Mouse (Mus musculus): ENCODE results near the gene Map3k11. TPM values are rescaled to one million over a fixed set of nuclear protein-coding genes. Genes with fewer than 3 reads are reported as not detected.

Map3k11 gene
- polyA plus RNA-seq, 1 experiment from 2014 or later: 14.0 TPM

- Histone ChIP-seq H3K9me3 (ENCODE audit: control insufficient read depth, low read length) (no peaks in the 10 kb centered on the region), H3K4me3 (ENCODE audit: low read depth, low read length) (no peak overlapping the region), H3K4me2 (replicated peaks; ENCODE audit: low read depth) (no peak overlapping the region), H3K36me3 (ENCODE audit: control insufficient read depth, insufficient read depth, low read length) (peaks cover 42% of the 10 kb centered on the region), H3K4me1 (replicated peaks; ENCODE audit: control insufficient read depth, insufficient read depth) (no peaks in the 10 kb centered on the region), H3K27ac (replicated peaks) (no peak overlapping the region), H3K27me3 (ENCODE audit: control insufficient read depth, insufficient read depth, low read length) (no peaks in the 10 kb centered on the region), H3K9ac (ENCODE audit: low read length) (no peak overlapping the region)
- 88% methylated on average over 8 of the region's 8 CpGs for WGBS
- ATAC-seq (ENCODE audit: low FRiP score, low TSS enrichment): no peak
- TF ChIP-seq EP300 (optimal IDR thresholded peaks at IDR 0.05) (no peak), CTCF (IDR thresholded peaks at IDR 0.05; ENCODE audit: low read depth) (no peak)
- no peak for DNase-seq (ENCODE audit: low spot score)
These were observed 41.7 kb upstream of the Map3k11 start for GRCm38 (mm10) chr19:5646731-5647330.

GRCm38 (mm10) chr19:5647791-5648190 is 40.8 kb upstream of the Map3k11 start:
- peaks cover 34% of the 10 kb centered on the region for H3K36me3 ChIP-seq (ENCODE audit: control insufficient read depth, insufficient read depth, low read length)
- H3K27me3 ChIP-seq (ENCODE audit: control insufficient read depth, insufficient read depth, low read length): no peaks in the 10 kb centered on the region
- H3K4me1 ChIP-seq (replicated peaks; ENCODE audit: control insufficient read depth, insufficient read depth): no peaks in the 10 kb centered on the region
- ATAC-seq (ENCODE audit: low FRiP score, low TSS enrichment): no peak
- no peak overlapping the region for H3K4me3 ChIP-seq (ENCODE audit: low read depth, low read length)
- H3K27ac ChIP-seq (replicated peaks): peak overlapping the region; percentile 87
- WGBS: 91% methylated on average over 6 of the region's 6 CpGs
- no peaks in the 10 kb centered on the region for H3K9me3 ChIP-seq (ENCODE audit: control insufficient read depth, low read length)
- H3K4me2 ChIP-seq (replicated peaks; ENCODE audit: low read depth): no peak overlapping the region
- TF ChIP-seq CTCF (IDR thresholded peaks at IDR 0.05; ENCODE audit: low read depth) (no peak), EP300 (optimal IDR thresholded peaks at IDR 0.05) (no peak)
- H3K9ac ChIP-seq (ENCODE audit: low read length): no peak overlapping the region; the same call in 1 of the 2 replicates
- no peak for DNase-seq (ENCODE audit: low spot score)

GRCm38 (mm10) chr19:5648401-5649297 is 39.9 kb upstream of the Map3k11 start:
- no peak for TF ChIP-seq EP300 (optimal IDR thresholded peaks at IDR 0.05)
- peak; percentile 63 for TF ChIP-seq CTCF (IDR thresholded peaks at IDR 0.05; ENCODE audit: low read depth)
- Histone ChIP-seq H3K36me3 (ENCODE audit: control insufficient read depth, insufficient read depth, low read length) (peaks cover 32% of the 10 kb centered on the region), H3K4me2 (replicated peaks; ENCODE audit: low read depth) (peak overlapping the region; percentile 62), H3K27ac (replicated peaks) (peak overlapping the region; percentile 87), H3K9me3 (ENCODE audit: control insufficient read depth, low read length) (no peaks in the 10 kb centered on the region), H3K9ac (ENCODE audit: low read length) (peak overlapping the region; percentile 45), H3K4me1 (replicated peaks; ENCODE audit: control insufficient read depth, insufficient read depth) (no peaks in the 10 kb centered on the region), H3K4me3 (ENCODE audit: low read depth, low read length) (peak overlapping the region; percentile 22), H3K27me3 (ENCODE audit: control insufficient read depth, insufficient read depth, low read length) (no peaks in the 10 kb centered on the region)
- ATAC-seq (ENCODE audit: low FRiP score, low TSS enrichment): peak; percentile 89
- peak; percentile 86 for DNase-seq (ENCODE audit: low spot score)
- 6% methylated on average over 26 of the region's 26 CpGs for WGBS

- WGBS: 52% methylated on average over 6 of the region's 6 CpGs
- peak; percentile 4; the same call in 1 of the 2 replicates for ATAC-seq (ENCODE audit: low FRiP score, low TSS enrichment)
- H3K4me3 ChIP-seq (ENCODE audit: low read depth, low read length): peak overlapping the region; percentile 22
- peaks cover 32% of the 10 kb centered on the region for H3K36me3 ChIP-seq (ENCODE audit: control insufficient read depth, insufficient read depth, low read length)
- H3K4me1 ChIP-seq (replicated peaks; ENCODE audit: control insufficient read depth, insufficient read depth): no peaks in the 10 kb centered on the region
- H3K27ac ChIP-seq (replicated peaks): peak overlapping the region; percentile 87
- no peaks in the 10 kb centered on the region for H3K9me3 ChIP-seq (ENCODE audit: control insufficient read depth, low read length)
- TF ChIP-seq CTCF (IDR thresholded peaks at IDR 0.05; ENCODE audit: low read depth) (no peak), EP300 (optimal IDR thresholded peaks at IDR 0.05) (no peak)
- H3K27me3 ChIP-seq (ENCODE audit: control insufficient read depth, insufficient read depth, low read length): no peaks in the 10 kb centered on the region
- peak overlapping the region; percentile 45 for H3K9ac ChIP-seq (ENCODE audit: low read length)
- no peak for DNase-seq (ENCODE audit: low spot score)
- peak overlapping the region; percentile 62 for H3K4me2 ChIP-seq (replicated peaks; ENCODE audit: low read depth)
These were observed 39.2 kb upstream of the Map3k11 start for GRCm38 (mm10) chr19:5649298-5649741.

GRCm38 (mm10) chr19:5651502-5652274 is 36.9 kb upstream of the Map3k11 start:
- 71% methylated on average over 13 of the region's 13 CpGs for WGBS
- Histone ChIP-seq H3K27ac (replicated peaks) (no peak overlapping the region), H3K9ac (ENCODE audit: low read length) (no peak overlapping the region), H3K4me1 (replicated peaks; ENCODE audit: control insufficient read depth, insufficient read depth) (no peaks in the 10 kb centered on the region), H3K4me3 (ENCODE audit: low read depth, low read length) (no peak overlapping the region), H3K36me3 (ENCODE audit: control insufficient read depth, insufficient read depth, low read length) (peaks cover 17% of the 10 kb centered on the region), H3K27me3 (ENCODE audit: control insufficient read depth, insufficient read depth, low read length) (no peaks in the 10 kb centered on the region), H3K9me3 (ENCODE audit: control insufficient read depth, low read length) (no peaks in the 10 kb centered on the region), H3K4me2 (replicated peaks; ENCODE audit: low read depth) (no peak overlapping the region)
- ATAC-seq (ENCODE audit: low FRiP score, low TSS enrichment) (no peak), DNase-seq (ENCODE audit: low spot score) (no peak)
- TF ChIP-seq EP300 (optimal IDR thresholded peaks at IDR 0.05) (no peak), CTCF (IDR thresholded peaks at IDR 0.05; ENCODE audit: low read depth) (no peak)

Data from stomach, postnatal 0 days (tissue).